Mouse (Mus musculus) heart, postnatal 0 days (tissue): ENCODE measurements around the gene Ptcra.

ENCODE experiments used
- CTCF ChIP-seq: IDR thresholded peaks from 2 replicates; pipeline ENCODE4 v1.5.1; 2016; ENCODE audit warnings: antibody characterized with exemption, control low read depth, low read depth
- EP300 ChIP-seq: IDR thresholded peaks from 2 replicates; pipeline ENCODE4 v1.6.1; 2016; ENCODE audit warnings: antibody characterized with exemption, low read depth

DNA sequence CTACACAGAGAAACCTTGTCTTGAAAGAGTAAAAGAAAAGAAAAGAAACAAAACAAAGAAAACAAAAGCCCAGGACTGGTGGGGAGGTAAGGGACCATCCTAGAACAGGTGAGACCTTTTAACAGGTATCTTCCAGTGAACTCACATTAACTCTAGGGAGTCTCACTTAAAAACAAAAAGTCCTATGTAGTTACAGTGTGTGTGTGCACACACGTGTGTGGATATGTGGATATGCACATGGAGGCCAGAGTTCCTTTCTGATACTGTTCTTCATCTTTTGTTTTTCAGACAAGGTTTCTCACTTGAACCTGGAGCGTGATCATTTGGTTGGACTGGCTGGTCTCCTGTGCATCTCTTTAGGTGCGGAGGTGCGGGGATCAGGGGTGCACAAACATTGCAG, 12.9 kb downstream of the Ptcra start:
- no peak for TF ChIP-seq CTCF
- no peak for TF ChIP-seq EP300
